In the genomic region with DNA sequence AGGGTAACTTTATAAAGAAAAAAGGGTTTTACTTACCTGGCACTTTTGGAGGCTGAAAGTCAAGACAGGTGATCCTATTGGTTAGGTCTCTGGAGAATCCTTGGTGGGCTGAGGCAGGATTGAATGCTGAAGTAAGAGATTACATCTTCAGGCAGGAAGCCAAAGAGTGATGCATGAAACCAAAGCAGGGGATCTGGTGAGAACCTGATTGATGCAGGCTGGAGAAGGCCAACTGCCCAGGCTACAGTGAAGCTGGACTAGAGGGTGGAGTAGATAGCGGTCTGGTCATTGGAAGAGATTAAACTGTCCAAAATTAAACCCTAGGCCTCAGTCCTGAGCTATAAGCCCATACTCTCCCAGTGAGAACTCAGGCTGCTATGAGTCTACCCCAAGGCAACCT, we compare ENCODE assay signal across 19 mouse cellular contexts.
"Had no signal": no experiment of that assay in that cellular context is flagged by ENCODE, and none has a peak within 500 bp of the region (broad histone marks: within the 10 kb centered on the region; RNA-seq: fewer than 3 reads in every experiment).

No protein-coding gene starts in this region.

- H3K36me3 ChIP-seq: heart, embryonic 10.5 days; heart, embryonic 12.5 days; hindbrain, embryonic 10.5 days; hindbrain, embryonic 12.5 days; intestine, embryonic 15.5 days; limb, embryonic 13.5 days; limb, embryonic 15.5 days; liver, embryonic 12.5 days had no signal

- H3K4me3 ChIP-seq: heart, embryonic 10.5 days; heart, embryonic 12.5 days; hindbrain, embryonic 10.5 days; hindbrain, embryonic 12.5 days; intestine, embryonic 15.5 days; limb, embryonic 13.5 days; limb, embryonic 15.5 days; liver, embryonic 12.5 days had no signal

- H3K27me3 ChIP-seq: heart, embryonic 12.5 days; hindbrain, embryonic 12.5 days; intestine, embryonic 15.5 days; limb, embryonic 13.5 days; limb, embryonic 15.5 days; liver, embryonic 12.5 days had no signal

- DNase-seq: forebrain, postnatal 0 days; gastrocnemius, postnatal 14 days; kidney, adult 18-20 months; kidney, adult 8-10 months; kidney, postnatal 10 days; kidney, postnatal 4 days; layer of hippocampus, adult 9-11 months; layer of hippocampus, postnatal 36 days; left cerebral cortex, postnatal 4 days had no signal

- H3K9ac ChIP-seq: forebrain, postnatal 0 days; heart, embryonic 12.5 days; hindbrain, embryonic 12.5 days; hindbrain, embryonic 14.5 days; intestine, embryonic 15.5 days; limb, embryonic 13.5 days; limb, embryonic 15.5 days; liver, embryonic 12.5 days; liver, embryonic 14.5 days had no signal

- H3K4me2 ChIP-seq: heart, embryonic 12.5 days; hindbrain, embryonic 12.5 days; hindbrain, embryonic 14.5 days; intestine, embryonic 15.5 days; limb, embryonic 13.5 days; limb, embryonic 15.5 days; liver, embryonic 12.5 days had no signal

- H3K27ac ChIP-seq: heart, embryonic 10.5 days; hindbrain, embryonic 10.5 days; hindbrain, embryonic 12.5 days; hindbrain, embryonic 14.5 days; intestine, embryonic 15.5 days; limb, embryonic 13.5 days; liver, embryonic 12.5 days; liver, embryonic 14.5 days had no signal

- H3K4me1 ChIP-seq: intestine, embryonic 15.5 days; liver, embryonic 12.5 days had no signal
